Mouse (Mus musculus) T-helper 1 cell (primary cell): Measurements from ENCODE around the gene Ubox5.

ENCODE experiments used
- in situ Hi-C: fragments of 300-600 bp; cut with MboI, MseI; formaldehyde crosslinking; loops from one replicate; pipeline ENCODE4 v1.15.1; 2025; ENCODE audit warnings: high pct_unique_total_duplicates

Gene Ubox5

GRCm38 (mm10) chr2:130634739-130635411 lies 5.0 kb upstream of the Ubox5 start:
- in situ Hi-C loops: loop anchor here (25.0 kb wide), 1 partner anchor 1377 kb away; no protein-coding TSS in a partner anchor

GRCm38 (mm10) chr2:130634006-130634738 lies 4.3 kb upstream of the Ubox5 start:
- in situ Hi-C loops: loop anchor here (25.0 kb wide), 1 partner anchor 1378 kb away; no protein-coding TSS in a partner anchor

- in situ Hi-C loops: loop anchor here (25.0 kb wide), 1 partner anchor 1379 kb away; no protein-coding TSS in a partner anchor
Observed at GRCm38 (mm10) chr2:130632887-130633675, 3.2 kb upstream of the Ubox5 start.

GRCm38 (mm10) chr2:130632416-130632815 lies 2.6 kb upstream of the Ubox5 start:
- in situ Hi-C loops: loop anchor here (25.0 kb wide), 1 partner anchor 1380 kb away; no protein-coding TSS in a partner anchor

GRCm38 (mm10) chr2:130629080-130629838 lies 579 bp downstream of the Ubox5 start:
- in situ Hi-C loops: loop anchor here (25.0 kb wide), 1 partner anchor 1383 kb away; no protein-coding TSS in a partner anchor

GRCm38 (mm10) chr2:130628424-130628823 lies 1.4 kb downstream of the Ubox5 start:
- in situ Hi-C loops: loop anchor here (25.0 kb wide), 1 partner anchor 1384 kb away; no protein-coding TSS in a partner anchor

- in situ Hi-C loops: no loop called here
Observed at GRCm38 (mm10) chr2:130618972-130619371, 10.9 kb downstream of the Ubox5 start.

- in situ Hi-C loops: no loop called here
Observed at GRCm38 (mm10) chr2:130613091-130613490, 16.7 kb downstream of the Ubox5 start.

GRCm38 (mm10) chr2:130602195-130602594 lies 27.6 kb downstream of the Ubox5 start:
- in situ Hi-C loops: loop anchor here (10.0 kb wide), 1 partner anchor 707 kb away; no protein-coding TSS in a partner anchor

GRCm38 (mm10) chr2:130598399-130598798 lies 31.4 kb downstream of the Ubox5 start:
- in situ Hi-C loops: no loop called here

- in situ Hi-C loops: no loop called here
Observed at GRCm38 (mm10) chr2:130597601-130598010, 32.2 kb downstream of the Ubox5 start.

GRCm38 (mm10) chr2:130595596-130595995 lies 34.2 kb downstream of the Ubox5 start:
- in situ Hi-C loops: no loop called here

GRCm38 (mm10) chr2:130591016-130591415 lies 38.8 kb downstream of the Ubox5 start:
- in situ Hi-C loops: no loop called here

- in situ Hi-C loops: no loop called here
Observed at GRCm38 (mm10) chr2:130589761-130590160, 40.1 kb downstream of the Ubox5 start.

GRCm38 (mm10) chr2:130589157-130589556 lies 40.7 kb downstream of the Ubox5 start:
- in situ Hi-C loops: no loop called here

GRCm38 (mm10) chr2:130588373-130588772 lies 41.5 kb downstream of the Ubox5 start:
- in situ Hi-C loops: no loop called here

GRCm38 (mm10) chr2:130586016-130586415 lies 43.8 kb downstream of the Ubox5 start:
- in situ Hi-C loops: no loop called here

- in situ Hi-C loops: no loop called here
Observed at GRCm38 (mm10) chr2:130583902-130584560, 45.8 kb downstream of the Ubox5 start.

GRCm38 (mm10) chr2:130582552-130582951 lies 47.3 kb downstream of the Ubox5 start, which contains the start of gene Avp:
Avp (minus strand) TSS chr2:130582554.
- in situ Hi-C loops: no loop called here

GRCm38 (mm10) chr2:130581201-130581600 lies 48.6 kb downstream of the Ubox5 start:
- in situ Hi-C loops: no loop called here
